Mouse (Mus musculus): Measurements from ENCODE around the gene Micall2.
"Not testable (repeated sequence)": the region's sequence is repeated elsewhere in the genome, so short reads cannot be mapped to it uniquely, and the experiment has no call there.

Micall2 gene

GRCm38 (mm10) chr5:139735677-139736503 is at the start of gene Micall2:
Micall2 (minus strand) TSS chr5:139736336.
- ATAC-seq (ENCODE audit: low TSS enrichment): peak; percentile 80

DNA sequence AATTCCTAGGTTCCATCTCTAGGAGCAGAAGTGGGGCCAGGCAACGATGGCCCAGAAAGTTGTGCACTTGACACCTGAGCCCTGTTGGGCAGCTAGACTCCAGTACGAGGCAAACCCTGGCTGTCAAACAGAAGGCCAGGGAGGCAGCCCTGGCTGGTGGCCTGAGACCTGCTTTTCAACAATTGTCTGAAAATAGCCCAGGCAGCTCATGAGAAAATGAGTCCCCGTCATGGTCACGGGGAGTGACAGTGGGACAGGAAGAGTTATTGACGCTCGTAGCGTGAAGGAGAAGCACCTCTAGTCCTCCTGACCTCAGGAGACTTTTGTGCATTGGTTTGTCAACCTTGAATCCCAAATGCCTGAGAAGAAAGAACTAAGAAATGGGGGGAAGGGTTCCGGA is 45.3 kb upstream of the Micall2 start:
- no peak for ATAC-seq (ENCODE audit: low TSS enrichment)

DNA sequence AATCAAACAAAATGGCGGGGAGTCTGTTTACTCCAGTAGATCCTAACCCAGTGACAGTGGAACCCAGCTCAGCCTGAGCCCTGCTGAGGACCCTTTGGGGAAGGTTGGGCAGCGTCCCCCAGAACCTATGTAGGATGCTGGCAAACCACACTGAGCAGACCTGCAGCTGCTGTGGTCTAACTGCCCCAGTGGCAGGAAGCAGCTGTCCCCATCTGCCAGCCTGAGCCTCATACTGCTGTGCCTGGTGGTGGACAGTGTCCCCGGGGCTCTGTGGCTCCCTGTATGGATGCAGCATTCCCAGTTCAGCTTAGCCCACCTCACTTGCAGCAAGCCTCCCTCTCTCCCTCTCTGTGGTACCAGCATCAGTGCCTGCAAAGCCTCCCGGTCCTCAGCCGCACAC is 40.8 kb upstream of the Micall2 start:
- ATAC-seq (ENCODE audit: low TSS enrichment): no peak

- ATAC-seq (ENCODE audit: low TSS enrichment): peak; percentile 99
Observed at GRCm38 (mm10) chr5:139775216-139775926, 39.2 kb upstream of the Micall2 start, which contains the start of gene Ints1. Ints1 (minus strand) TSS chr5:139775674.

GRCm38 (mm10) chr5:139768216-139768615 is 32.1 kb upstream of the Micall2 start:
- ATAC-seq (ENCODE audit: low TSS enrichment): no peak

DNA sequence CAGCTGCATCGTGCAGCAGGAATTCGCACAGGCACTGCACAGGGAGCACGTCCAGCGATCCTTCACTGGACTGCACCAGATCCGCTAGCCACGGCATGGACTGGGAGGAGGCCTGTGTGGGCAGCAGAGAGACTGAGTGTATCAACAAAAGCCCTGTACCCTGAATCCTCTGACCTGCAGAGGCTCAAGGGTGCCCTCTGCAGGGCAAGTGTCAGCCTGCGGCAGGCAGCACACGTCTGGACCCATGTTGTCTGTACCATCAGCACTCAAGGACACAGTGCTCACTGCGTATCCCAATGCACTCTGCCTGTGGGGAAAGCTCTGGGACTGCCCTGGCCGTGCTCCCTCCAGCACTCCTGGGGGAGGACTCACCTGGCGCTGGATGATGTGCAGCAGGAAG is 28.2 kb upstream of the Micall2 start:
- ATAC-seq (ENCODE audit: low TSS enrichment): no peak

DNA sequence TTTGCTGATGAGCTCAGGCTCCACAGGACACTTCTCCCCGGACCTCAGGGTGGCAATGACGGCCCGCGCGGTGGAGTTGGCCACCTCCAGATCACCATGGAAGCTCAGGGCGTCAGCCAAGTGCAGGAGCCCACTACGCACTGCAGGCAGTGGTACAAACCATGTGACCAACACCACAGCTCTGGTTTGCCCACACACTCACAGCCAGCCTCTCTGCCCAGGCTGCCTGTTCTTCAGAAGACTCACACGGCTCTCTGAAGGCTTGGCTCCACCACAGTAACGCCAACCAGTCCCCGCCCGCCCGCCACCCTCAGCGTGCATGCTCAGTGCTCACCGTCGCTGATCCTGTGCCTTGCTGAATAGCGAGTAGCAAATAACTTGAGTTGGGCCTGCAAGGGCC is 22.0 kb upstream of the Micall2 start:
- peak; percentile 93 for ATAC-seq (ENCODE audit: low TSS enrichment)

GRCm38 (mm10) chr5:139756586-139756985 is 20.4 kb upstream of the Micall2 start:
- no peak for ATAC-seq (ENCODE audit: low TSS enrichment)

- ATAC-seq (ENCODE audit: low TSS enrichment): no peak
Observed at GRCm38 (mm10) chr5:139756135-139756534, 20.0 kb upstream of the Micall2 start.

DNA sequence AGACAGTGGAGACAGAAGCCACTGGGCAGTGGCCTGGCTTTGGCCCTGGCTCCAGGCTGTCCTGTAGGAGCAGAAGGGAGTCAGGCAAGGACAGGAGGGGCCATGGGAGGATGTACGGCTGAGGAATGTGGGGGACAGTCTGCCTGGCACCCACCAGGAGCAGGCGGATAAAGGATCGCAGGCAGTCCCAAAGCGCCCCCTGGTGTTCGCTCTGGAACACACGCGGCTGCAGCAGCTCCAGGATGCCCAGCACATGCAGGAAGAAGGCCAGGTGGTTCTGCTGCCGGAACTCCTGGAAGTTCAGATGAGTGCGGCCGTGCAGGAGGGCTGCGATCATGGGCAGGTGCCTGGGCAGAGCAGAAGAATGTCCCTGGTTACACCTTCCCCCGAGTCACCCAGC is 18.6 kb upstream of the Micall2 start:
- ATAC-seq (ENCODE audit: low TSS enrichment): peak; percentile 21; the same call in 1 of the 2 replicates

GRCm38 (mm10) chr5:139750535-139750934 is 14.4 kb upstream of the Micall2 start:
- peak; percentile 50; the same call in 1 of the 2 replicates for ATAC-seq (ENCODE audit: low TSS enrichment)

DNA sequence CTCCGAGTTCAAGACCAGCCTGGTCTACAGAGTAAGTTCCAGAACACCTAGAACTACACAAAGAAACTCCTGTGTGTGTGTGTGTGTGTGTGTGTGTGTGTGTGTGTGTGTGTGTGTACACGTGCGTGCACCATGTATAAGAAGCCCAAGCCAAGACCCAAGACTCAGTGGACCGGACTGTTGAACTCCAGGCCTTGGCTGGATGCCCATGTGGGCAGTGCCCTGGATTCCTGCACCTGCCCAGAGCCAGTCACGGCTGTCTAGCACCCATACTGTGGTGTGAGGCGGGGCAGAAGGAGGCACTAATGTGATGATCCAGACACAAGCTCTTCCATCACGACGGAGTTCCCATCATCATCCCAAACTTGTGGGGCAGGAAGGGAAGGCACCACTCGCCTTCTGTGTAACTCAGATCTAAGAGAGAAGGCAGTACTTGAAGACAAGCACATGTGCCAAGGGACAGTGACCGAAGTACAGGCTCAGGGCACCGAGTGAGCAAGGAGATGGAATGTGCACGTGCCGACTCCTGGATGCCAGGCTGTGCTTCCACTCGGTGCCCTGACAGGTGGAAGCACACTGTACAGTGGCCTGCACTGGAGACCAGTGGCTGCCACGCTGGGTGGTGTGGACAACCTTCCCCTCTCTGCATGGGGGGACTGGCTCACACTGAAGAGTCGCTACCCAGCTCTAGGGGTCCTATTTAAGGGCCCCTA is 13.4 kb upstream of the Micall2 start:
- ATAC-seq (ENCODE audit: low TSS enrichment): no peak

DNA sequence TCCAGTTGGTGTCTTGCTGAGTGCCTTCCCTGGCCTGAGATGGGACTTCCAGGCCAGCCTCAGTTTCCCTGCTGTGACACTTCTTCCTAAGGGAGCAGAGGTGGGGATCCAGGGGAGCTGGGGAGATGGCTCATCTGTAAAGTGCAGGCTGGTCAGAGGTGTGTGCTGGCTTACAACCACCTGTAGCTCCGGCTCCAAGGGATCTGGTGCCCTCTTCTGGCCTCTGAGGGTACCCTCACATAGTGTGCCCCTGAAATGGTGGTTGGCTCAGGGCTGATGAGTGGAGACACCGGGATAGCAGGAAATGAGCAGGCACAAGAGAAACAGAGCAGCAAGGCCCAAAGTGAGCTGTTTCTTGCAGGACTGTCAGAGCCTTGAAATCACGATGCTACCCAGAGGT is 9.6 kb upstream of the Micall2 start:
- ATAC-seq (ENCODE audit: low TSS enrichment): peak; percentile 51; the same call in 1 of the 2 replicates

- not testable (repeated sequence) for ATAC-seq (ENCODE audit: low TSS enrichment)
Observed at GRCm38 (mm10) chr5:139742640-139743039, 6.5 kb upstream of the Micall2 start.

DNA sequence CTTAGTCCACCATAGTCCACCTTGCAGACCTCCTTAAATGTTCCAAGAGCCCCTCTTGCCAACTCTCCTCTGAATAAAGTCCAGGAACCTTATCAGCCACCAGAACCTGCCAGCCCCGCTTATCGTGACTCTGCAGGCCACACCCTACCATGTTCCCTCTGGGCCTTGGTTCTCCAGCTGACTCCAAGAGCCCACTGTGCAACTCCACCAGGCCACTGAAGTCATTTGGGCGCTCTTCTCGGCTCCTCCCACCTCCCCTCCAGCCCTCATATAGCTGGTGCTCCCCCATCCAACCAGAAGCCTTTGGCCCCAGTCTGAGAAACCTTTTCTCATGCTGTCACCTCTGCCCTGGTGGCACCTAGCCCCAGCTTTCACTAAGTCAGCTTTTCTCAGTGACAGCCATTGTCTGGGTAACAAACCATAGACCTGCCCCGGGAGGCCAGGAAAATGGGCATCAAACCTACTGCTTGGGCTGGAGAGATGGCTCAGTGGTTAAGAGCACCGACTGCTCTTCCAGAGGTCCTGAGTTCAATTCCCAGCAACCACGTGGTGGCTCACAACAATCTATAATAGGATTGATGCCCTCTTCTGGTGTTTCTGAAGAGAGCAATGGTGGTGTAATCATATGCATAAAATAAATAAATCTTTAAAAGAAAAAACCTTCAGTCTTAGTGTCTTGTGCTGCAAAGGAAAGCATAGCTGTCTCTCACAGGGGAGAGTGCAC is 2.6 kb upstream of the Micall2 start:
- no peak for ATAC-seq (ENCODE audit: low TSS enrichment)

DNA sequence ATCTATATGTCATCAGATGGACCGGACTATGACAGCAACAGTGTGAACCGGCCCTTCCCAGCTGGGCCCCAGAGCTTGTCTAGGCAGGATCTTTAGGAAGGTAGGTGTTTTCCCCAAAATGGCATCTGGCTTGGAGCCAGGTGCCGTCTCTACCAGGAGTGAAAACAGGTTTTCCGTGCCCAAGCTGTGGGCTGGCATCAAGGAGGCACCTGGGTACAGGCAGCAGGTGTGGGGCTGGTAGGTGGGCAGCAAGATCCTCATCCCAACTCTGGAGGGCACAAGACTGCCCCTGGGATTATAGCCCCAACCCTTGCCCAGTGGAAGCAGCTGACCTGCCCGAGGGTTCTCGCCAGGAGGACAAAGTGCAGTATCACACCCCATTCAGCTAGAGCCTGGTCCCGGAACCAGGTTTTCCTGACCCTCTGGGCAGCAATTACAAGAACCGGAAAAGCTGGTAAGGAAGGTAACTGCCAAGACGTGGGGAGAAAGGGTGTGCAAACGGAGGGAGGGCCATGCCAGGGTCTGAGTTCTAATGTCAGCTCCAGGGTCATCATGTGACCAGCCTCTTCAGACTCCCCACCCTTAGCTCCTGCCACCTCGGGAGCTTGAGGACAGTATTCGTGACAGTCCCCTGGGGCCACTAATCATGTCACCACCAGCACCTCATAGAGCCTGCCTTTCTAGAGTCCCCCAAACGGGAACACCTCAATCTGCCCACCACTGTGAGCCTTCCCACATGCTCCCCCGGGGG is 1.9 kb upstream of the Micall2 start:
- ATAC-seq (ENCODE audit: low TSS enrichment): no peak

DNA sequence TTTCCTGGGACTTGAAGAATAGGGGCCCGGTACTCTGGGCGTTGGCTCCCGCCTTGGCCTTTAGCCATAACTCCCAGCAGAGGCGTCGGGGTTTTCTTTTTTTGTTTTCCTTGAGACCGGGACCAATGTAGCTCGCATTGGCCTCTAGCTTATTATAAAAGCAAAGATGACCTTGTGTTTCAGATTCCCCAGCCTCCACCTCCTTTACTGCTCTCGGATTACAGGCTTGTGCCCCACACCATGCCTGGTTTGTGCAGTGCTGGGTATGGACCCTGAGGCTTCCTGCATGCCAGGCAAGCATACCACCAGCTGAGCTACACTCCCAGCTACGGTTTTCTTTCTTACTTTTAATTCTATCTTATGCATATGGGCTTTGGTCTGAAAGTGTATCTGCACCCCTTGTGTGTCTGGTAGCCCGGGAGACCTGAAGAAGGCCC is 386 bp upstream of the Micall2 start:
- ATAC-seq (ENCODE audit: low TSS enrichment): no peak

DNA sequence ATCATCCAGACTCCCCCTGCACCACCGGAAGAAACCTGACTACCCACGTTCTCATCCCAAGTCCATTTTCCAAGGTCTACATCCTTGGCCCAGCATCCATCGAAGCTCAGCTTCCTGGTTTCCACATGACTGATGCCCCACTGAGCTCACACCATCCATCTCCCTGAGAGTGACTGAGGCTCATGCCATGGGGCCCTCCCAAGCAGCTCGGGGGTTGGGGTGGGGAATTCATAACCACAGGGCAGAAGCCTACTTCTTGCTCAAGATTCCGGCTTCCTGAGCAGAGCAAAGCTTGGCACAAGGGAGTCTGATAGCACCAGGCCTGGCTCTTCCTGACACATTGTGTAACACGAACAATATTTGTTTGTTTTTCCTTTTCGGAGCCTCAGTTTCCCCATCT is 1.4 kb downstream of the Micall2 start:
- no peak for ATAC-seq (ENCODE audit: low TSS enrichment)

- ATAC-seq (ENCODE audit: low TSS enrichment): no peak
Observed at GRCm38 (mm10) chr5:139734016-139734415, 2.1 kb downstream of the Micall2 start.

DNA sequence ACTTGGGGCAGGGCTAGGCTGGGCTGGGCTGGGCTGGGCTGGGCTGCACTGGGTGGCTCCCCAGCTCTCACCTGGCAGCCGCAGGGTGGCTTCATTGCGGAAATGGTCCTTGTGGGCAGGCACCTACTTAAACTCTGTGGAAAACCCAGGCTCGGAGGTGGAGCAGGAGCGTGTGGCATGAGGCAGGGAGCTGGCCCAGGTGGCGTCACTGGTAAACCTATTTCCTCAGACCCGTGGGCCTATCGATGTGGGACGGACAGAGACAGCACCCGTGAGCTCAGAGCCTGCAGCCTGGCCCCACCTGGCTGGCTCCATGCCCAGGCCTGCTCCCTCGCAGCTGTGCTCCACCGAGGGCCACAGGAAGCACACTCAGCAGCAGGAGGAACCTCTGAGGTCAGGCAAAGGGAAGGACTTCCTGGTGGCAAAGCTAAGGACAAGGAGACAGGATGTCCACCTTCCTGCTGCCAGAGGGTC is 3.5 kb downstream of the Micall2 start:
- no peak for ATAC-seq (ENCODE audit: low TSS enrichment)
